Mouse (Mus musculus): ENCODE measurements around the gene Ascc2. TPM values are rescaled to one million over a fixed set of nuclear protein-coding genes. Genes with fewer than 3 reads are reported as not detected.
A peak's percentile ranks its signal among the peaks of the same experiment; 100 is the strongest.

The Ascc2 gene
- polyA plus RNA-seq, 1 experiment from 2014 or later = 32.6 TPM

DNA sequence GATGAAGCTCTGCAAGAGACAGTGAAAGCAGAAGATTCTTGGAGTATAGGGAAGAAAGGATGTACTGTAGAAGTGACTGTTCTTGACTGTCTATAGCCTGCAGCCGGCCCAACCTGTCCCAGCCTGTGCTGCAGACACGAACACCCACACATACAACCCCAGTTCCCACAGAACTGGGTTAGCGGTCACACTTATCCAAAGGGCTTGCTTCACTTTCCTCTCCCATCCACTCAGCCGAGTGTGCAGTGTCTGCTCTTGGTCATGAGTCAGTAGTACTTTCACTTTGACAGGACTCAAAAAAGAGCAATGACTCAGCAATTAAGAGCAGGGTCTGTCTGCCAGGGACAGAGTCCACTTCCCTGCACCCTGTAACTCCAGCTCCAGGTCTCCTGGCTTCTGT is 23.8 kb downstream of the Ascc2 start:
- ChIA-PET POLR2A (no interaction called here), CTCF (interaction anchor here (1.0 to 1.4 kb wide), 2 partner anchors 9 to 37 kb away, joined by 3 to 4 read pairs; no protein-coding TSS in a partner anchor)
- DNase-seq (ENCODE audit: low read depth, low spot score) = no peak
- ATAC-seq = no peak
- in situ Hi-C loops (cut with MboI; ENCODE audit: low pct_unique_long_range_greater_than_20kb) = no loop called here
- H3K27me3 ChIP-seq = no peaks in the 10 kb centered on the region
- no peak for TF ChIP-seq CTCF (IDR thresholded peaks at IDR 0.05)

DNA sequence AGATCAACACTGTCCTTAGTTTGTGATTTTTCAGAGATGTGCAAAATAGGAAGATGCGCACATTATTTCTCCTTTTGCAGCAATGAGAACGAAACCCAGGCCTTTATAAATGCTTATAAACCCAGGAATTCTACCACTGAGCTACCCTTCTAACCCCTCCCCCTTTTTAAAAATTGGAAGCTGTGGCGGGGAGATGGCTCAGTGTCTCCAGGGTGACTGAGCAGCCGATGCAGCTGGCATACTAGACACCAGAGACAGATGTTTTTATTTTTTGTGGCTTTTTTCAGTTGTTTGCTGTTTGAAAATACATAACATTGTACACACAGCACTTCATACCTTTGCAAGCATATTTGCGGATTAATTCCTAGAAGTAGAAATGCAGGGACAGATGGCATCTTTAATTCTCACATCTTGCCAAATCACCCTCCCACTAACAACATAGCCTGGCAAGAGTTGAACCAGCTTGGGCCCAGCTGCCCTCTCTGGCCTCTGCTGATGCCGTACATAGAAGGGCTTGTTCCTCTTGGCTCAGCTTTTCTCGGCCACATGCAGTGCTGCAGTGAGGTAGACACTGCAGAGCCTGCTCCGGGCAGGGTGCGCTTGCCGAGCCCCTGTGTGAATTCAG is 24.4 kb downstream of the Ascc2 start:
- POLR2A ChIA-PET = no interaction called here
- ATAC-seq = no peak
- TF ChIP-seq CTCF (IDR thresholded peaks at IDR 0.05) = no peak
- in situ Hi-C loops (cut with MboI; ENCODE audit: low pct_unique_long_range_greater_than_20kb) = no loop called here
- no peak for DNase-seq (ENCODE audit: low read depth, low spot score)
- CTCF ChIA-PET = interaction anchor here (1.0 kb wide), 1 partner anchor 36 kb away, joined by 3 read pairs; no protein-coding TSS in a partner anchor
- H3K27me3 ChIP-seq = no peaks in the 10 kb centered on the region

DNA sequence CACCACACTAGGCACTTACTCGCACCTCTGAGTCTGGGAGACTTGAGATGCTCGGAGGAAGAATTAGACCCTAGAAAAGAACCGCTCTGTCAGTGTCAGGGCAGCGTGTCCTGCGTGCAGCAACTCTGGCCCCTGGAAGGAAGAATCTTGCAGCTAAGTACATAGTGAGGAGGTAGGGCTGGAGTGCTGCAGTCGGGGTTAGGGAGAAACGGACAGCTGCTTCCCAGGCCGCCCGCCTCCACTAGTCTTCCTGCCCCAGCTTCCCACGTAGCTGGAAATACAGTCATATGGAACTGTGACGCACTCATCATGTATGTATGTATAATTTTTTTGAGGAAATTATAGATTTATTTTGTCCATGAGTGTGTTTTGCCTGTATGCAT is 24.9 kb downstream of the Ascc2 start:
- ChIA-PET CTCF (no interaction called here), POLR2A (no interaction called here)
- in situ Hi-C loops (cut with MboI; ENCODE audit: low pct_unique_long_range_greater_than_20kb) = no loop called here
- DNase-seq (ENCODE audit: low read depth, low spot score) = no peak
- no peak for TF ChIP-seq CTCF (IDR thresholded peaks at IDR 0.05)
- H3K27me3 ChIP-seq = no peaks in the 10 kb centered on the region
- ATAC-seq = no peak

DNA sequence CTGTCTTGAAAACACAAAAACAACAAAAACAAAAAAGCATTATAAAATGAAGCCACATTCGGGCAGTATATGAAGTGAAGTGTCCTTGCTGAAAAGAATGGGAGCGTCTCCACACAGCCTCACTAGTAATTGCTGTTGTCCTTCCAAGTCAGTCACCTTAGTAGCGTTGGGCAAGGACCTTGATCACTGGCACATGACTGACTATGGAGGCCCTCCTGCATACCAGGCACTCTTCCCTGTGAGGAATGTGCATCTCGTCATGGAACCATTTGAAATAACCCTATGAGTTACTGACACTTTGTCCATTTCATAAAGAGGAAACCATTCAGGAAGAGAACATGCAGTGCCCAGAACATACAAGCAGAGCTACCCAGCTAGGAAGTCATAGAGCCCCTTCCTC is 34.2 kb downstream of the Ascc2 start:
- ChIA-PET POLR2A (no interaction called here), CTCF (no interaction called here)
- no peaks in the 10 kb centered on the region for H3K27me3 ChIP-seq
- DNase-seq (ENCODE audit: low read depth, low spot score) = no peak
- no peak for TF ChIP-seq CTCF (IDR thresholded peaks at IDR 0.05)
- ATAC-seq = no peak
- in situ Hi-C loops (cut with MboI; ENCODE audit: low pct_unique_long_range_greater_than_20kb) = no loop called here

DNA sequence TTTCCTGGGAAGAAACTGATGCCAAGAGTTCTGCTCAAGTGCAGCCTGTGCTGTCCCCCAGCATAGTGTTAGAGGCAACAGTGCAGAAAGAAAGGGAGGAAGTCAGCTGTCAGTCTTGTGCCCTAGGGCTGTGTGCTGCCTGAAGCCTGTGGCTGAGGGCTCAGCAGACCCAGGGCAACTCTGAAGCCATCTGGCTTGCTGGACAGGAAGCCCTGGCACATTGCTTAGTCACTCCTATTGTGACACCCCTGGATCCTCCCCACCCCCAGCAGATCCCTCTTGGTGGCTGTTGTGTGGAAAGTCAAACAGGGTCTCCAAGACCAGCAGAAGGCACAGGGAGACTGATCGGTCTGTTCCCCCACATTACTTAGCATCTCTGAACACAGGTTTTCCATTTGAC is 37.0 kb downstream of the Ascc2 start:
- peak; percentile 41 for ATAC-seq
- H3K27me3 ChIP-seq = no peaks in the 10 kb centered on the region
- in situ Hi-C loops (cut with MboI; ENCODE audit: low pct_unique_long_range_greater_than_20kb) = no loop called here
- no peak for TF ChIP-seq CTCF (IDR thresholded peaks at IDR 0.05)
- no peak for DNase-seq (ENCODE audit: low read depth, low spot score)
- ChIA-PET CTCF (no interaction called here), POLR2A (no interaction called here)

DNA sequence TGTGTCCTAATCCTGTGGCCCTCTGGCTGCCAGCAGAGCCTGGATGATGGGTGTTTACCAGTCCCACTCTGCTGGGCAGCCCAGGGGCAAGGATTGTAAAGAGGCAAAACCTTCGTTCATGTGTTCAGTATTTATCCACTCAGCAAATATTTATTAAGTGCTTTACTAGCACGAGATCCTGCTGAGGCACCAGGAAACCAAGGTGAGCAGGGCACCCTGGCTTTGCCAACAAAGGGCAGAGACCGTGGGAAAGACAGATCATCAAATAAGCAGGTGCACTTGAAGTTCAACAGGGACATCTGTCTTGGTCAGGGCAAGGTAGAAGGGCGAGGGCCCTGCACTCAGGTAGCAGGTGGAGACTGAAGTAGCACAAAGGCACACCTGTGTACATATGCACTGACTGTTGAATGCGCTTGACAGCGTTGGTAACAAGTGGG is 37.6 kb downstream of the Ascc2 start:
- in situ Hi-C loops (cut with MboI; ENCODE audit: low pct_unique_long_range_greater_than_20kb) = no loop called here
- no peak for TF ChIP-seq CTCF (IDR thresholded peaks at IDR 0.05)
- ChIA-PET POLR2A (no interaction called here), CTCF (no interaction called here)
- no peaks in the 10 kb centered on the region for H3K27me3 ChIP-seq
- ATAC-seq (no peak), DNase-seq (ENCODE audit: low read depth, low spot score) (no peak)

DNA sequence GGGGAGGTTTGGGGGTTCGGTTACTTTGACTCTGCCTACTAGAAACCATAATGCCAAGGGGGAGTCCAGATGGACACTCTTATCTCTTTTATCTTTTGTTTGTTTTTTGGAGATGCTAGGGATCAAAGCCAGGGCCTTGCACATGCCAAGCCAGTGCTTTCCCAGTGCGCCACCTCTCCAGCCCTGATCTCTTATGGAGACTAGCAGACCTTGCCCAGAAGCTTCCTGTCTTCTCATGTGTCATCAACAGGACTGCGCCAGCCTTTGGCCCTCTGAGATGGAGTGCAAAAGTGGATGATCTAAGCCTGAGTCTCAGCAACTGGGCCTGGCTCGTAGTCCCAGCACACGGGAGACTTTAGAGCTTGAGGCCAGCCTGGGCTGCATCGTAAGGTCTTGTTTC is 38.1 kb downstream of the Ascc2 start:
- ChIA-PET CTCF (no interaction called here), POLR2A (no interaction called here)
- no peak for DNase-seq (ENCODE audit: low read depth, low spot score)
- in situ Hi-C loops (cut with MboI; ENCODE audit: low pct_unique_long_range_greater_than_20kb) = no loop called here
- no peak for ATAC-seq
- TF ChIP-seq CTCF (IDR thresholded peaks at IDR 0.05) = no peak
- no peaks in the 10 kb centered on the region for H3K27me3 ChIP-seq

DNA sequence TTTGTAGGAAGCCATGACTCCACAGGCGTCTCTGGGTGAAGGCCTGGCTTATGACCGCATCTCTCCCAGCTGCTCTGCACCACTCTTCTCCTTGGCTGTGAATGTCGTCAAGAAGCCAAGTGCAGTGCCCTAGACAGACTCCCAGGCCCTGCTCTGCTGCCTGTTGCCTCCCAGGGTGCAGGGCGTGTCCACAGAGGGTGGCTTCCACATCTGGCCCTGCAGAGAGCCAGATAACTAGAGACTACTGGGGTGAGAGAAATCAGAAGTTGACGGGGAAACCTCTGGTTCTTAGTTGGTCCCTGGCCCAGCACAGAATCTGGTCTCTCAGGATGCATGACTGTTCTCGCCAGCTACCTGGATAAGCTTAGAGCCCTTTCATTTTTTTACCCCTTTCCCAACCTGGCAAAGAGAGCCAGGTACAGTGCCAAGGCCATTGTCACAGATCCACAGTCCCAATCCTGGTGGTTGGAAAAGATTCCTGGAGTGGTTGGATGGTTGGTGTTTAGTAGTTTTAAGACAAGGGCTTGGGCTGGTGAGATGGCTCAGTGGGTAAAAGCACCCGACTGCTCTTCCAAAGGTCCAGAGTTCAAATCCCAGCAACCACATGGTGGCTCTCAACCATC is 39.8 kb downstream of the Ascc2 start:
- POLR2A ChIA-PET = no interaction called here
- in situ Hi-C loops (cut with MboI; ENCODE audit: low pct_unique_long_range_greater_than_20kb) = no loop called here
- ATAC-seq (no peak), DNase-seq (ENCODE audit: low read depth, low spot score) (no peak)
- TF ChIP-seq CTCF (IDR thresholded peaks at IDR 0.05) = no peak
- CTCF ChIA-PET = no interaction called here
- no peaks in the 10 kb centered on the region for H3K27me3 ChIP-seq

DNA sequence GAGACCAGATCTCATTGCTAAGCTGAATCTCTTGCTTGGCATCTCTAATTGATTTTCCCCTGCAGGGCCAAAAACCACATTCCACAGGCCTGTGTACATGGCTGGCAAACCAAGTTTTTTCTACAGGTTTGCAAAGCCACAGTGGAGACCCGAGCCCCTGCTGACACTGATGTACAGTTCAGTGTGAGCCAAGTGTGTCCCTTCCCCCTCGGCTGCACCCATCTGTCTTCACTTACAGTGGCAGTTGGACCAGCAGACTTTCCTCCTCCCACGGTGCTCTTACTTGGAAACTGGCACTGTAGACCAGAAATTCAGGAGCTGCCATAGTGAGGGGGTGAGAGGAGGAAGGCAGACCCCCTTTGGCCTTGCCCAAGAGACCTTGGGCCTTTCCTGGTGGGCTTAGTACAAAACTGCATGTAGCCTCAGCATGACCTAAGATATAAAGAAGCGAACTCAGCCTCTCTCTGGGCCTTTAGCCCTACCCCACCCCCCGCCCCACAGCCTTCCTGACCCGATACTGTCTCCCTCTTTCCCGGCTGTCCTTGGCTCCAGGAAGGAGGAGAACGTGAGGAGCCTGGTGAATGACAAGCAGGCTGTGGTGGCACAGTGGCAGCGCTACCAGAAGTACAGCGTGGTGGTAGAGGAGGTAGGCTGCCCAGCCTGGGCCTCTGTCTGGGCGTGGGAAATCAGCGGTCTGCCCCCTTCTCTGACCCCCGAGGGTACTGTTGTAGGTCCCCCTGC is 41.3 kb downstream of the Ascc2 start:
- CTCF ChIA-PET = no interaction called here
- no peaks in the 10 kb centered on the region for H3K27me3 ChIP-seq
- POLR2A ChIA-PET = interaction anchor here (0.7 kb wide), 1 partner anchor 10 kb away, joined by 3 read pairs; no protein-coding TSS in a partner anchor
- no peak for ATAC-seq
- no peak for DNase-seq (ENCODE audit: low read depth, low spot score)
- no peak for TF ChIP-seq CTCF (IDR thresholded peaks at IDR 0.05)
- in situ Hi-C loops (cut with MboI; ENCODE audit: low pct_unique_long_range_greater_than_20kb) = no loop called here

DNA sequence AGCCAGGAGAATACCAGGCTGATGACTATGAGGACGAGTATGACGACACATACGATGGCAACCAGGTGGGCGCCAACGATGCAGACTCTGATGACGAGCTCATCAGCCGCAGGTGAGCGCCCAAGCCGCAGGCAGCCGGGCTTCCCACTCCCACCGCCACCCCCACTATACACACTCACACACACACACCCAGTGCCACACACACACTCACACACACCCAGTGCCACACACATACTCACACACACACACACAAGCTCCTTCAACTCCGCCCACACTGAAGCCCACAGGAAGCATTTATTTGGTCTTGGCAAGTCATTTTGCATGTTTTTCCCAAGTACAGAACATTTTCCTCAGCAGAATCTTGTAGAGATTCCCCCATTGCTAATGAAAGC is 41.9 kb downstream of the Ascc2 start:
- DNase-seq (ENCODE audit: low read depth, low spot score) = no peak
- no peaks in the 10 kb centered on the region for H3K27me3 ChIP-seq
- no peak for ATAC-seq
- CTCF ChIA-PET = no interaction called here
- in situ Hi-C loops (cut with MboI; ENCODE audit: low pct_unique_long_range_greater_than_20kb) = no loop called here
- no peak for TF ChIP-seq CTCF (IDR thresholded peaks at IDR 0.05)
- POLR2A ChIA-PET = interaction anchor here (0.7 kb wide), 1 partner anchor 9 kb away, joined by 3 read pairs; no protein-coding TSS in a partner anchor

DNA sequence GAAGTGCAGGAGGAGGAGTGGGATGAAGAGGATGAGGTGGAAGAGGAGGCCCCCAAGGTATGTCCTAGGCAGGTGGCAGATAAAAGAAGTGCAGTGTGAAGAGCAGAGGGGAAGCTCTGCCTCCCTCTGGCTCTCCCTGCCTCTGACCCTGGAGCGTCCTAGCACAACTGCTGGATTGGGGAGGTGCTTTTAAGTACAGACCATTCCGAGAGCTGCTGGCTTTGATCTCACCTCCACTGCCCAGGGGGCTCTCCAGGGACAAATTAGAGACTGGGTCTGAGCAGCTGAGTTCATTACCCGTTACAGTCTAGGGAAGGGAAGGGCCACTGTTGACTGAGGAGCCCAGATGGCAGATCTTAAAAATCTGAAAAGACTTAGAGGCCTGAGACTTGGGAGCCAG is 42.6 kb downstream of the Ascc2 start:
- DNase-seq (ENCODE audit: low read depth, low spot score) = no peak
- TF ChIP-seq CTCF (IDR thresholded peaks at IDR 0.05) = no peak
- ChIA-PET POLR2A (no interaction called here), CTCF (no interaction called here)
- in situ Hi-C loops (cut with MboI; ENCODE audit: low pct_unique_long_range_greater_than_20kb) = no loop called here
- ATAC-seq = no peak
- H3K27me3 ChIP-seq = no peaks in the 10 kb centered on the region
